Mouse (Mus musculus): ENCODE measurements around the gene Slc22a23.

Gene Slc22a23

DNA sequence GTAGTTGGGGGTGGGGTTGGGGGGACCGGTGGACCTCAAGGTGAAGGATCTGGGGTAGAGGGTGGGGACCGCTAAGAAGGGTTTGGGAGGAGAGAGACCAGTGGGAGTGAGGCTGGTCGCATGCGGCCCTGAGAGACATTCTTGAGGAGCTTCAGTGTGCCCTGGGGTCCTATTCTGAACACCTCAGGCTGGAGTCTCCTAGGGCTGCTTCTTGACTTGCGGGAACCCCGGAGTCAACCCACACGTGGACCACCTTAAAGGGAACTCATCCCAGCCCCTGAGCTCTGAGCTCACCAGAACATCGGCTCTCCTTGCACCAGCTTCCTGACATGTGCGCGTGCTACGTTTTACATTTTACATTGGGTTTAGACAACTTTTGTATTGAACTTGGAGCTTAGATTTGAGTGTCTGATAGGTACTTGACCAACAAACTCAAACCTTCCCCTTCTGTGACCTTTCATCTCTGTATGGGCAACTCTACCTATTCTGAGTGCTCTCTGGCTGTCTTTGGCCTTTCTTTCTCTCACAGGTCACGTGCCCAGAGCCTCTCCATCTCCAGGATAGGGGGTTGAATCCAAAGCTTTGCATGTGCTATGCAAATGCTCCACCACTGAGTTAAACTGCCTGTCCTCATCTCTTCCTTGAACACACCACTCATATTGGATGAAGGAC is 181.5 kb downstream of the Slc22a23 start:
- no peak for DNase-seq (ENCODE audit: low read depth, low spot score)

DNA sequence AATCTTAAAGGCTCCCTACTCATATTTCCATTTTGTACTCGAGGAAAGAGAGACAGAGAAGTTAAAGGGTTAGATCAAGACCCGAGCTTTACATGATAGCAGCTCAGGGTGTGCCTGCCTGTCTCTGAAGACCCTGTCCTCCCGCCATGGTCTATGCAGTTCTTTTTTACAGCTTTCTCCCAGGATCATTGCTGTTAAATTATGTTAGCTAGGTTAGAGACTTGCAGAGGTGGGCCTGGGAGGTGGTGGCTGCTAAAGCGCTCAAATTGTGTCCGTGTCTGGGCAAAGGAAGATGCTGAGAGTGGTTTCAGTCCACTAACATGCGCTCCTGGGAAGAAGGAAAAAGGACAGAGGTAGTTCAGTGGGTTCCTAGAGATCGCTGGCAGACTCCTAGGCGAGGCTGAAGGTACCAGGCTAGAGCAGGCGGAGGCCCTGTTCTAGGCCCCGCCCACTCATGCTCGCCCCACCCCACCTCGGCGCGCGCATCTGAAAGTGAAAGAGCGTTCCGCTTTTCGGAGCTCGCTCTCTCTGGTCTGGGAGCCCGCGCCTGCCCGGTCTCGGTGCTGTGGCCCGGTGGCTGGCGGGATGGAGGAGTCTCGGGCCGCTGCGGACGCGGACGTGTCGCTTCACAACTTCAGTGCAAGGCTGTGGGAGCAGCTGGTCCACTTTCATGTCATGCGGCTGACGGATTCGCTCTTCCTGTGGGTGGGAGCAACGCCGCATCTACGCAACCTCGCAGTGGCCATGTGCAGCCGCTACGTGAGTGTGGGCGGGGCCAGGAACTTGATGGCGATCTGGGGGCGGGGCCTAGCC is 182.3 kb downstream of the Slc22a23 start, which contains the start of gene Psmg4:
TSS of gene Psmg4 (plus strand) at position 474 of the 813 bp plus-strand sequence.
- peak; percentile 83 for DNase-seq (ENCODE audit: low read depth, low spot score)

DNA sequence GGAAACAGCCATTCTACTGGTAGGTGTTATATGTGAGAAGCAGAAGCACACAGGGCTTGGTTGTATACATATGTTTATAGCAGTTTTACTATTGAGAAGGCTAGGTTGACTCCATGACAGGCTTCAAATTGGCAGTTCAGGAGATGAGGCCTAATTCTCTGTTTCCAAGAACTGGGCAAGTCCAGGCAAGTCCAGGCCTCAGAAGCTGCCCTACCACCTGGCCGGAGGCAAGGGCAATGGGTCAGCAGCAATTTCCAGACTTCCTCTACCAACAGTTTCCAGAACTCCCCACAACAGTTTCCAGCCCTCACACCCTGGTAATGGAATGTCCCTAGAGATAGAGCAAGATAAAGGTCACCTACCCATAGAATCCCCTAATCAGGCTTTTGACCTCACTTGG is 185.1 kb downstream of the Slc22a23 start:
- no peak for DNase-seq (ENCODE audit: low read depth, low spot score)

DNA sequence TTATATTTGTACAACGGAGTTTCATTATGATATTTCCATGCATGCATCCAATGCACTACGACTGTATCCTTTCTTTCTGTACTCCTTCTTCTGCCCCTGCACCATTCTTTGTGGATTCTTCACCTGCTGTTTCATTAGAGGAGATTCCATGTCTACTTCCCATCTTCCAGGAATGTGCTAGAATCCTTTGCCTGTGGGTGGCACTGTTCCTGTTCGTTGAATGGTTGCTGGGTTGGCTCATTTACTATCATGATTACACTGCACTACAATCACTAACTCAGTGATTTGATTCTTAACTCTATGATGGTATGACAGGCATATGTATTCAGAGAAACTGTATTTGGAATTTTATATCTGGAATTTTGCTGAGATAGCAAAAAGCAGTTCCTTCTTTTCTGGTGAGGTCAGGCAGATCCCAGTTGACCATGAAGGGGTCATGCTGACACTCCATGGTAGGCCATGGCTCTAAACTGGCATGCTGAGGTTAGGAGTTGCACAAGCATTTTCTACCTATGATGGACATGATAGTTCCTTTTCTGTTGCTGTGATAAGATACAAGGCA is 187.3 kb downstream of the Slc22a23 start:
- no peak for DNase-seq (ENCODE audit: low read depth, low spot score)

DNA sequence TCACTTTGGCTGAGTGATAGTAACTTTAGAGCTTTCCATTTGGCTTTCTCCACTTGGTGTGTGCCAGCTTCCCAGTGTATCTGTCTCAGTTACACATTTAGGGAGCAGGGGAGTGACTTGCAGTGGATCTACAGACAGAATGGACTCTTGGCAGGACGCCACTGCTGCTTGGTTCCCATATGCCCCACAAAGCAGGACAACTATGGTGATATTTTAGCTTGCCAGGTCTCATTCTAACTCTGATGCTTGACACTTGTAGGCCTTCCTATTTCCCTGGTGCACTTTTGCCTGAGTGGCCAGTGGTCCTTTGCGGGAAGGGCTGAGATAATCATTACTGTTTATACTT is 188.2 kb downstream of the Slc22a23 start:
- no peak for DNase-seq (ENCODE audit: low read depth, low spot score)

DNA sequence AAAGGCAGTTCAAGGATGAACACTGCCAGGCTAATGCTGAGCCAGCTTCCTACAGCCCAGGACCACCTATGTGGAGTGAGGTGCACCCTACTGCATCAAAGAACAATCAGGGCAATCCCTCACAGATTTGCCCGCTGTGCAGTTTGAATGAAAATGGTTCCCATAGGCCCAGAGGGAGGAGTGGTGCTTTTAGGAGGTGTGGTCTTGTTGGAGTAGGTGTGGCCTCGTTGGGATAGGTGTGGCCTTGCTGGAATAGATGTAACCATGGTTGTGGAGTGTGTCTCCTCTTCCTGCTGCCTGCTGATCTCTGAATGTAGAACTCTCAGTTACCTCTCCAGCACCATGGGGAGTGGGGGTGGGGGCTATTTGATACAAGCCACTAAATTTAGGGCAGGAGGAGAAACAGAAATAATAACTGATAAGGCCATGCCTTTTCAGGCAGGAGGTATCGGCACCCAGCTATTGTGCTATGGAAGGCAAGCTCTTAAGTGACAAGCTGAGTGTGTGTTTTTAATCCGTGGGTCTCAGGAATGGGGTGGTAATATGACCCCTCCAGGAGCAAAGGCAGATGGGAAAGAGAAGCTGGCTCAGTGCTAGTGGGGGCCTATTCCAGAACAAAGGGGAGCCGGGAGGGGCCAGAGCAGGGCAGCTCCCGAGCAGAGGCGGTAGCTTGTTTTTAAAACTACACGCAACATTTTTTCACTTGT is 188.7 kb downstream of the Slc22a23 start:
- no peak for DNase-seq (ENCODE audit: low read depth, low spot score)

DNA sequence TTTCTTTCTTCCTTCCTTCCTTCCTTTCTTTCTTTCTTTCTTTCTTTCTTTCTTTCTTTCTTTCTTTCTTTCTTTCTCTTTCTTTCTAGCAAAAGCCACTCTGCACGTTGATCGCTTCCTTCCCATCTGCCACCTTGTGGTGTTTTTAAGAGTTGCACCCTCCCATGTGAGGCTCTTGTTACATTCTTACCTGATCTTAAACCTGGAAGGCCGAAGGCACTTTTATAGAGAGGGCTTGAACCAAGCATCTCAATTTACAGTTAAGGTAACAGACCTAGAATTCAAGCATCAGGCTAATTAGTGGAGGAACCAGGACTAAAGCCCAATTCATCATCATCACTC is 190.1 kb downstream of the Slc22a23 start:
- DNase-seq (ENCODE audit: low read depth, low spot score), result no peak

DNA sequence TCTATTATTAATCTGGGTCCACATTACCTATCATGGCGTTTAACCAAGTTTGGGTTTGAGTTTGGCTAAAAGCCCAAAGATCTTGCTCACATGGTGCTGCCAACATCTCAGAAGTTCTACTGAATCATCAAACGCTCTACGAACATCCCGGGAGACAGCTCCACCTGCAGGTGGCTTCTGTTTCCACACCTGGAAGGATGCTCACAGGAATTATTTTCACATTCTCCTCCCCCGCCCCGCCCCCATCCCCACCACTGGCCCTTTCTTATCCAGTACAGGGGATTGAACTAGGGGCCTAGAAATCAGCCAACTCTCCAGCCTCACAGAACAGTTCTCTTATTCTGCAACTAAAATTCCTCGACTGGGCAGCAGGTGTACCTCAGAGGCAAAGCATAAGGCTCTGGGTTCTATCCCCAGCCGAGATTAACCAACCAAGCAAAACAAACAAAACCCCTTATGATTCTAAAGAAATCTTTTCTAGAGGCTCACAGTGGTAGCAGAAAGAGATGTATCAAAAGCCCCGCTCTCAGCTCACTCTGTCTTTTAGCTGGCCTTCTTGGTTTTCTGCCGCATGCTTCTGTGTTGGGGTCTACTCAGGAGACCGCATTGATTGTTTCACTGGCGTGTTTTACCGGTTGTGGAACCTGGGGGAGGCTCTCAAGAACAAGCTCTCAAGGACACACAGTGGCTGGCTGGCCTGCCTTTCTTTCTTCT is 190.6 kb downstream of the Slc22a23 start:
- no peak for DNase-seq (ENCODE audit: low read depth, low spot score)

DNA sequence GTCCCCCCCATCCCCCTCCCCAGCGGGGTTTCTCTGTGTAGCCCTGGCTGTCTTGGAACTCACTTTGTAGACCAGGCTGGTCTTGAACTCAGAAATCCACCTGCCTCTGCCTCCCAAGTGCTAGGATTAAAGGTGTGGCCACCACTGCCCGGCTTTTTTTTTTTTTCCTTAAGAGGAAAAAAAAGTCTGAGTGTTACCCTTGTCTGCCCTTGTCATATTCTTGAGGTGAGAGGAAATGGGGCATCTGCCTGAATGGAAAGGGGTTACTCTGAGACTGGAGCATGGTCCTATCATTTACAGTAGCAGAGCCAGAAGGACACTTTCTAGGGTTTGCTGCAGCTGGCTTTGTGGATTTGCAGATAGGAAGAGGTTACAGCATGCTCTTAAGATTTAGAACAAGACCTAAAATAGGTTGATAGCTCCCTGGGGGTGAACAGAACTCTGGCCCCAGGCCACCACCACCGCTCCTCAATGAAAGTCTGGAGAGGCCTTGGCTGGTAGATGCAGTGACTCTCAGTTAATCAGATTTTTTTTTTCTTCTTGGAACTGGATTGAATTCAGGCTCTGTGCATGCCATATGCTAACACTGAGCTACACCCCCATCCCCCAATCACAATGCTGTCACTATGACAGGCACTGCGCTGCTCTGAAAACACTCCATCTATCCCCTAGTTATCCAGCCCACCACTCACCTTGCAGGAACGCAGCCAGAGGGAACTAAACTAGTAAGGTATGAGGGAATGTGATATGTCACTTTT is 191.5 kb downstream of the Slc22a23 start:
- DNase-seq (ENCODE audit: low read depth, low spot score), result no peak

DNA sequence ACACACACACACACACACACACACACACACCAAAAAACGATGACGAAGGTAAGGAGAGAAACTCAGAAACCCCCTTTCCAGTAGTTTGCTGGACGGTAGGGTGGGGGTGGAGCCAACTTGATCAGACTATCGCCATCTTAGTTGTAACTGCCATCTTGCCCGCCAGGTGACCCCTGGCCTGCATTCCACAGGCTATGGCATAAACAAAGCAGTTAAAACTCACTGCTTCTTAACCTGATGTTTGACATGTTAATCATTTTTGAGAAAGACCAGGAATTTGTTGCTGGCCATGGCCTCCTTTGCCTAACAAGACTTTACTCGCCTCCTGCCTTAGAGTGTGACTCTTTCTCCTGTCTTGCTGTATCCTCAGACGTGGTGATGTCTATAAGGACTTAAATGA is 192.3 kb downstream of the Slc22a23 start:
- DNase-seq (ENCODE audit: low read depth, low spot score), result no peak

DNA sequence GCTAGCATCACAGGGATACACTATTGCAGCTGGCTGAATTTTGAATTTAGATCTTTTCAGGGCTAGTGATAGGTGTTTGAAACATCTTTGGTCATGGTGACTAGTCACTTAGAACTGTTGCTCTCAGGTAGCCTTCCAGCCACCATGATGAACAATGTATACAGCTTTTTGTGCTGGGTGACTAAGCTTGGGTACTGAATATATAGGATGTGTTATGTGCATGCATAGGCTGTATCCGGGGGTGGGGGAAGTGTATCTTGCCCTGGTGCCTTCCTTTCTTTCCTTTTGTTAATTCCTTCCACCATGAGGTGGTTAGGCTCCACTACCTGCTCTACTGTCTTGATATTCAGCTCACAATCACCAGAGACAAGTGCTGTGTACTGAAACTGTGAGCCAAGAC is 193.6 kb downstream of the Slc22a23 start:
- no peak for DNase-seq (ENCODE audit: low read depth, low spot score)

DNA sequence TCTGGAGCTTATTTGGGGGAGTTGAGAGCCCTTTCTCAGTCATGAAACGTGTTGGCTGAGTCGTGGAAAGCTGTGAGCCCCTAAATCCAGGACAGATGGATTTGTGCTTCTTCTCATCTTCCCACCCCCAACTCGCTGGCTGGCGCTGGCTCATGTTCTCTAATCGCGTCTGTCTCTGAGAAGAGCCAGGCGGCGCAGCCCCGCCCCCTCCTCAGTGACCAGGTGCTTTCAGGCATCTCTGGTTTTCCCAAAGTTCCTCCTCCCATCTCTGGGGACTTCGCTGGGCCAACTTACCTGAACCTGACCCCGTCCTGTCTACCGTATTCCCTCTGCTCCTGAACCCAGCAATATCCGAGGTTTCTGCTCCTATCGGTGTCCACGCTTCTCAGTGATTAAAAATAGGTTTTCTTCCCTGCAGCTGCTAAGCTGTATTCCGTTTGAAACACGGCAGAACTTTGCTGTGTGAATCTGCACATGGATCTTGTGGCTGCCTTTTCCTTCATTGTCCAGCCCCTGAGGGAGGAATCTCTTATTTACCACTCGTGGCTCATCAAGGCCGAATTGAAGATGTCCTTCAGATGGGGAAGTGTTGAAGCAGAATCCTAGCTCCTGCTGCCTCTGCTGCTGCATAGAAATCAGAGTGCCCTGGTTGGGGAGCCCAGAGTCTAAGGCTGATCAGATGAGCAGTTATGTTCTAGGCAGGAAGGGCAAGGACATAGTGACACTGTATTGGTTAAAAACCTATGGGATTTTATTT is 194.5 kb downstream of the Slc22a23 start:
- DNase-seq (ENCODE audit: low read depth, low spot score), result no peak

DNA sequence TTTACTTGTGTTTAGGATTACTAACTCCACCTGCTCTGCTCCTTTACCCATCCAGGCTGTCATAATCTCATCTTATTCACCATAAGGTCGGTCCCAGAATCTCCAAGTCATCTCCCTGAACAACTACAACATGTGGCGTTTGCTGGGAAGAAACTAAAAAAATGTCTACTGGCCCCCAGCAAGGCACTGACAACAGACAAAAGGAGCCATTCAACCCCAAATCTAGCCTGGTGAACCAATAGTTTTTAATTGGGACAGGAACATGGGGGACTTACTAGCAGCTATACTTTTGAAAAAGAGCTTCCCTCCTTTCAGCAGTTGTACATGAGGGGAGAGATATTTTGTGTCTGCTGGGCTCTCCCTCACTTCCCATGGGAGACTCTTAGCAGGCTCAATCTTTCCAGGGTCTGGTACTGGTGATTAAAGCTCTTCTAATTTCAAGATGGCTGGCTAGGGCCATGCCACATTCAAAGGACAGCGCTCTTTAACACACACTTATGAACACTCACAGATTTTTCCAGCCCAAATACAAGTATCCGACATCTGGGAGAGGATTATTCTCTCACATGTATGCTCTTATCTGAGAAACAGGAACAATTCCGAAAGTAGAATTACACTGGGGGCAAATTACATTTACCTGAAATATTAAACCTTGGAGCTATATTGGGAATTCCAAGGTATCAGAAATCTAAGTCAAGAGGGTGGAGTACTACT is 195.4 kb downstream of the Slc22a23 start:
- no peak for DNase-seq (ENCODE audit: low read depth, low spot score)

DNA sequence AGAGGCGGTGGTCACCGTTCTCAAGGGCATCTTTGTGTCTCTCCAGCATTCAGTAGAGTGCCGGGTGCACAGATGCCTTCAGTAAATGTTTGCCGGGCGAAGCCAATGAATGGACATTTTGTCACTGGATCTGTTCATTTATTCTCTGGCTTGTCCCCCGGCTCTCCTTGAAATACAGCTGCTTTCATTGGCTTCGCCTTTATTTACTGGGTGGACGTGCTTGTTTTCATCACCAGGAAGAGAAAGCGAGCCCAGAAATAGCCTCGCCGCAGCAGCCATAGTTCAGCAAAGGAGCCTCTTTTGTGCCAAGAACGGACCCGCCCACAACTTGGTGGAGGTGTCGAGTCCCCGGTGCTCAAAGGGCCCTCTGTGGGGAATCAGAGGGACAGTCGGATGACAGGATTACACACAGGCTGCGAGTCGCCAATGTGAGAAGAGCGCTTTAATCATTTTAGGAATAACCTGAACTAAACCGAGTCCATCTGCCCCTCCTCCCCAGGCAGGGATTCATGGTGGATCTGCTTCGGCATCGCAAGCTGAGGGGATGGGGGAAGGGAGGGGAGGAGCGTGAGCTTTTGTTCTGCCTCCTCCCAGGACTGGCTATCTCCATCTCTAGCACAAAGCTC is 196.1 kb downstream of the Slc22a23 start:
- no peak for DNase-seq (ENCODE audit: low read depth, low spot score)

DNA sequence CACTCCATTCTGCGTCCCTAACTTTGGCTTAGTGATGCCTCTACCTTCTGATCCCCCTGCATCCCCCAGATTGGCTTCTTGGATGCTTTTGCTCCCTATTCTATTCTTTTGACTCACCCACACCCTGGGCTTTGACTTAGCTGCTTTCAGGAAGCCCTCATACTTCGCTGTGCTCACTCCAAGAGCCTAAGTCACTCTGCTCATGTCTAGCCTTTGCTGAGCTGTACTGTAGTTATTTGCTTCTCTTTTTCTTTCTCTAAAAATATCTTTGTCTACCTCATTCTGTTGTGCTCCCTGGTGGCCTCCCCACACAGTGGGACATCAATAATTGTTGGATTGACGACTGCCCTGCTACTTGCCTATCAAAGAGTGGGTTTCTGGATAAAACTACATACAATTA is 196.8 kb downstream of the Slc22a23 start:
- no peak for DNase-seq (ENCODE audit: low read depth, low spot score)

DNA sequence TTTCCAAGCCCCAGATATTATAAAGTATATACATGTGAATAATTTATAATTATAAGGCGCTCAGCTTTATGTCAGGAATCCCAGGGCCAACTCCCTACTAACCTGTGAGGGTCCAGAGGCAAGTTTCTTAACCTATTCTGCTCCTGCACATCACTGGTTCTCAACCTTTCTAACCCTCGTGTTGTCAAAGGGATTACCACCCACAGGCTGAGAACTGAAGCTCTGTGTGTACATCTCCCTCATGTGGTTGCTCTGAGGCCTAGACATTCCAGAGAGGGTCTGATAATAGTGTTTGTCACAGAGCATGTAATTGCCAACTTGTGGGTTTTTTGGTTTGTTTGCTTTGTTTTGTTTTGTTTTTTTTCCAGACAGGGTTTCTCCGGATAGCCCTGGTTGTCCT is 198.1 kb downstream of the Slc22a23 start:
- no peak for DNase-seq (ENCODE audit: low read depth, low spot score)

DNA sequence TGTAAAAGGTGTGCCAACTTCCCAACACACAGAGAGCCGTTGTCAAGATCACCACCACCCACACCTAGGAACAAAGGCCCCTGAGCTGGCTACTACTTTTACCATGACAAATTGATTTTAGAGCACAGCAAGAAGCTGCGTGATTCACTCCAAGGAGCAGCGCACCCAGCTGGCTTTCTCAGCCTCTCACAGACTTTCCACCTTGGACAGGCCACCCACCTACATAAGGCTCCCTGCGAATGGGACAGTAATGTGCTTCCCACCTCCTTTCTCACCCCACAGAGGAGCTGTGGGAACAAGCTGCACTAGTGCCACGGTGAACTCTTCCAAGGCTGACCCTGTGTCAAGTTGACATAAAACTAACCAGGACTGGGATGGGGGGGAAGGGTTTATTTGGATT is 201.6 kb downstream of the Slc22a23 start:
- DNase-seq (ENCODE audit: low read depth, low spot score), result no peak

DNA sequence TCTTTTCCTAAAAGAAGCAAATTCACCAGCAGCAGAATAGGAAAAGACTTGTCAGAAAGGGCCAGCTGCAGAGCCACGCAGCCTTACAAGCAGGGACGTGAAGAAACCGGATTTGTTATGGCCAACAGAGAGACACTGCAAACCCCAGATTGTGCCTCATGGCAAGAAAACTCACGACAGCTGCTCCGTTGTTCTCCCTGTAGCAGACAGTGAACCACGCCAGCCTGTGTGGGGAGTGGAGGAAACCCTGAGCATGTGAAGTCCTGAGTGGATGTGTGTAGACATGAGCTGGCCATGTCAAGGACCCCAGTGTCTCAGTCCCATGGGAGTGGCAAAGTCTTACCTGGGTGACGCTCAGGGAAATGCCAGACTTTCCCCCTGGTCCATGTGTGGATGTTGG is 208.4 kb downstream of the Slc22a23 start:
- DNase-seq (ENCODE audit: low read depth, low spot score), result no peak

DNA sequence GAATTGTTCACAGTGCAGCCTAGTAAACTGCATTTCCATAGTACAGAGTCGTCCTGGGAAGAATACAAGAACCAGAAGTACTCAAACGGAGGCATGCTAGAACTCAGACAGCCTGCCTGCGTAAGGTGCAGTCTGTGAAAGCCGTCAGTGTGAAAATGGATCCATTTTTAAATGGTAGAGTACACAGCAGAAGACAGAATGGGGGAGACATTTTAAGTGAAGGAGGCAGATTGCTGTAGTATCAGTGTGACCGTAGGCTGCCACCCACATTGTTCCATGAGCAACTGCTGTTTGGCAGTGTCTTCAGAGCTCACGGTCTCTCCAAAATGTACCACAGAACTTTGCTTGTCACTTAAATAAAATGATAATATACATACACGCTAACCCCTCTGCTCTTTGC is 210.7 kb downstream of the Slc22a23 start:
- DNase-seq (ENCODE audit: low read depth, low spot score), result no peak

All from skeletal muscle tissue, adult 2 months (tissue).